Mouse (Mus musculus): Measurements from ENCODE around the gene Ptprh. TPM values are rescaled to one million over a fixed set of nuclear protein-coding genes. Genes with fewer than 3 reads are reported as not detected.
"Not testable (repeated sequence)": the region's sequence is repeated elsewhere in the genome, so short reads cannot be mapped to it uniquely, and the experiment has no call there.

Ptprh gene
- polyA plus RNA-seq, 2 experiments = not detected

DNA sequence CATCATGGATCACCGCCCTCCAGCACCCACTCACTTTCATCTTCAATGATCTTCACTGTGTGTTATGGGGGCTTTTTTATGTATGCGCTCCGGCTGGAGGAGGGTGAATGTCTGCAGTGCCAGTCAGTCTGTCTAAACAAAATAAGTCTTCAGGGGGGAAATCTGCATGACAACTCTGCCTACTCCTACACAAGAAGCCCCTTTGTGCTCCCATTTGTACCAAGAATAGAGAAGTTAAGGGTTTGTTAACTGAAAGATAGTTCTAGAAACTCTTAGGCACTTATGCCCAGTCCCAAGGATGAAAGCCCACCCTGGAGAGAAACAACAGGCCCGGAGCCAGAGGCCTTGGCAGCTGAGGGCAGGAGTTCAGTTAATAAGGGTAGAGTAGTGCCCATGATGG is 67.5 kb downstream of the Ptprh start:
- Histone ChIP-seq H3K9ac (replicated peaks) (no peak overlapping the region), H3K4me3 (ENCODE audit: insufficient read depth in 1 of 2, low read depth in 2 of 2, low read length in 2 of 2) (no peak overlapping the region), H3K4me1 (replicated peaks; ENCODE audit: control insufficient read depth in 2 of 2, insufficient read depth in 2 of 2, low read length in 1 of 2) (no peaks in the 10 kb centered on the region), H3K27me3 (ENCODE audit: control insufficient read depth, insufficient read depth, low read length) (peaks cover 8% of the 10 kb centered on the region), H3K36me3 (replicated peaks; ENCODE audit: control insufficient read depth, insufficient read depth, low read depth) (no peaks in the 10 kb centered on the region), H3K27ac (no peak overlapping the region), H3K4me2 (ENCODE audit: low read depth) (no peak overlapping the region), H3K9me3 (ENCODE audit: control insufficient read depth, low read length) (no peaks in the 10 kb centered on the region)
- no peak for TF ChIP-seq EP300 (IDR thresholded peaks at IDR 0.05; ENCODE audit: low read depth)
- no peak for TF ChIP-seq CTCF (IDR thresholded peaks at IDR 0.05; ENCODE audit: low read depth)
- ATAC-seq (ENCODE audit: insufficient read depth) = no peak
- 78% methylated on average over 4 of the region's 4 CpGs for WGBS (ENCODE audit: insufficient replicate concordance)
- DNase-seq (ENCODE audit: low read depth in 3 of 3, low spot score in 3 of 3) = no peak

GRCm38 (mm10) chr7:4532005-4532729 is 71.7 kb downstream of the Ptprh start, which contains the start of gene Dnaaf3:
TSS of gene Dnaaf3 (minus strand) at chr7:4532453.
- peak within 1 kb of the TSS; percentile 21 to 30; a peak in 2 of 4 replicates for H3K4me3 ChIP-seq (ENCODE audit: insufficient read depth in 1 of 2, low read depth in 2 of 2, low read length in 2 of 2)
- WGBS (ENCODE audit: insufficient replicate concordance) = 7% methylated on average over 28 of the region's 28 CpGs
- H3K4me2 ChIP-seq (ENCODE audit: low read depth) = peak within 1 kb of the TSS; percentile 25
- no peak within 1 kb of the TSS for H3K27ac ChIP-seq
- no peak within 1 kb of the TSS for H3K9ac ChIP-seq (replicated peaks)
- no peak for TF ChIP-seq CTCF (IDR thresholded peaks at IDR 0.05; ENCODE audit: low read depth)
- no peak for TF ChIP-seq EP300 (IDR thresholded peaks at IDR 0.05; ENCODE audit: low read depth)
- no peaks in the 10 kb centered on the region for H3K4me1 ChIP-seq (replicated peaks; ENCODE audit: control insufficient read depth in 2 of 2, insufficient read depth in 2 of 2, low read length in 1 of 2)
- peaks cover 8% of the 10 kb centered on the region for H3K27me3 ChIP-seq (ENCODE audit: control insufficient read depth, insufficient read depth, low read length)
- DNase-seq (ENCODE audit: low read depth in 3 of 3, low spot score in 3 of 3) (peak in 1 of 3 experiments; percentile 41), ATAC-seq (ENCODE audit: insufficient read depth) (peak; percentile 80)
- no peaks in the 10 kb centered on the region for H3K36me3 ChIP-seq (replicated peaks; ENCODE audit: control insufficient read depth, insufficient read depth, low read depth)
- H3K9me3 ChIP-seq (ENCODE audit: control insufficient read depth, low read length) = no peaks in the 10 kb centered on the region

DNA sequence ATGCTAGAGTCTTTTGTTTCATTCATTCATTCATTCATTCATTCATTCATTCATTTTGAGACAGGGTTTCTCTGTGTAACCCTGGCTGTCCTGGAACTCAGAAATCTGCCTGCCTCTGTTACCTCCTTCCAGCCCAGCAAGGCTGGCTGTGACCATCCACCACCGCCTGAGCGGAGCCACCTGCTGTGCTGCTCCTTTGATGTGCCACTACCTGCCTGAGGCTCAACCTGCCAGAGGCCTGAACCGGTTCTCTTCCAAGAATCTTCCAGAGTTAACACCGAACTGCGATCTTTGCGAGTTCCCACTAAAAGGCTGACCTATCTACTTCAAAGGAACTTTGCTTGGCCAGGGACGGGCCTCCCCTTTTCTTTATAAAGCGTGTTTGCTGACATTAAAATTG is 73.7 kb downstream of the Ptprh start:
- H3K4me1 ChIP-seq (replicated peaks; ENCODE audit: control insufficient read depth in 2 of 2, insufficient read depth in 2 of 2, low read length in 1 of 2); H3K36me3 ChIP-seq (replicated peaks; ENCODE audit: control insufficient read depth, insufficient read depth, low read depth); ATAC-seq (ENCODE audit: insufficient read depth); H3K9me3 ChIP-seq (ENCODE audit: control insufficient read depth, low read length); H3K4me3 ChIP-seq (ENCODE audit: insufficient read depth in 1 of 2, low read depth in 2 of 2, low read length in 2 of 2); H3K4me2 ChIP-seq (ENCODE audit: low read depth); H3K9ac ChIP-seq (replicated peaks); H3K27me3 ChIP-seq (ENCODE audit: control insufficient read depth, insufficient read depth, low read length); DNase-seq (ENCODE audit: low read depth in 3 of 3, low spot score in 3 of 3); H3K27ac ChIP-seq: not testable (repeated sequence)
- 37% methylated on average over 6 of the region's 8 CpGs for WGBS (ENCODE audit: insufficient replicate concordance)

- DNase-seq (ENCODE audit: low read depth in 3 of 3, low spot score in 3 of 3) (no peak), ATAC-seq (ENCODE audit: insufficient read depth) (no peak)
- Histone ChIP-seq H3K9ac (replicated peaks) (no peak overlapping the region), H3K4me3 (ENCODE audit: insufficient read depth in 1 of 2, low read depth in 2 of 2, low read length in 2 of 2) (no peak overlapping the region), H3K27me3 (ENCODE audit: control insufficient read depth, insufficient read depth, low read length) (peaks cover 5% of the 10 kb centered on the region; the same call in 1 of the 2 replicates), H3K27ac (no peak overlapping the region), H3K4me1 (replicated peaks; ENCODE audit: control insufficient read depth in 2 of 2, insufficient read depth in 2 of 2, low read length in 1 of 2) (peaks cover 0 to 6% of the 10 kb centered on the region in 2 experiments; a peak in 2 of 4 replicates), H3K36me3 (replicated peaks; ENCODE audit: control insufficient read depth, insufficient read depth, low read depth) (no peaks in the 10 kb centered on the region), H3K9me3 (ENCODE audit: control insufficient read depth, low read length) (no peaks in the 10 kb centered on the region), H3K4me2 (ENCODE audit: low read depth) (peak overlapping the region; percentile 49)
- 56% methylated on average over 18 of the region's 18 CpGs for WGBS (ENCODE audit: insufficient replicate concordance)
- TF ChIP-seq EP300 (IDR thresholded peaks at IDR 0.05; ENCODE audit: low read depth) = no peak
- no peak for TF ChIP-seq CTCF (IDR thresholded peaks at IDR 0.05; ENCODE audit: low read depth)
Observed at GRCm38 (mm10) chr7:4527302-4527689, 76.5 kb downstream of the Ptprh start.

DNA sequence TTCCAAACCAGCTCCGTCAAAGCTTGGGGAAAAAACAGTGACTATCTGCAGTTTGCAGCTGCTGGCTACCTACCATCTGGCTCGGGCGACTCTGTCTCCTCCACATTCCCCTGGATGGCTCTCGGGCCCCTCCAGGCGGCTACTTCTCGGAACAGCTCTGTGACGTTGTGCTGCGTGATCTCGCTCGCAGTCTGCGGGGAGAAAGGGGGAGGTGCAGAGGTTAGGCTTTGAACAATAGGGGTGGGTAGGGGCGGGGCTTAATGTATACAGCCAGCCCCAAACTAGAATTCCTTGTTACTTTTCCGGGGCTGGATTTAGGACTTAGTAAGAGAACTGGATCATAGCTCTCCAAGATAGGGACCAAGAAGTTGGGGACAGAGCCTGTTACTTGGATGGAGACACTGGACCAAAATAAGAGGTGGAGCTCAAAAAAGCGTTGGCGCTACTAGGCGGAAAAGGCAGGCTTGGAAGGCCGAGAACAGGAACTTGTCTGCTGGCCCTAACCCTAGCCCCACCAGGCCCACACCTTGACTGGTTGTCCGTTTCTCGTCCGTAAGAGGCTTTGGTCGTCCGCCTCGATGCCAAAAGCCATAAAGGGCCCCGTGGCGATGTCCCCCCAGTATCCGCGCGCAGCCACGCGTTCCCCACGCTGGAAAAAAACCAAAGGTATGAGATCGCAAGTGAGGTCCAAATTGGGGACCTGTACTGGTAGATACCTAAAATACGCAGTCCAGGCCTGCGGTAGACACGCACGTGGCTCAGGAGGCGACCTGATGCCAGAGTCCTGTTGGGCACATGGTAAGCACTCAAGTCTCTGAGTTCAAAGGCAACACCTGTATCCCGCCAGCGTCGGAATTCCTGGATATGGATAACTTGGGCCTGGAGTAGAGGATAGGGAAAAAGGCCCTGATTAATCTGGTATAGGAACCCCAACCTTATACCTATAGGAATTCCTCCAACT is 77.2 kb downstream of the Ptprh start:
- peaks cover 0 to 6% of the 10 kb centered on the region in 2 experiments; a peak in 2 of 4 replicates for H3K4me1 ChIP-seq (replicated peaks; ENCODE audit: control insufficient read depth in 2 of 2, insufficient read depth in 2 of 2, low read length in 1 of 2)
- ATAC-seq (ENCODE audit: insufficient read depth) = peak; percentile 81
- H3K27ac ChIP-seq = no peak overlapping the region
- H3K27me3 ChIP-seq (ENCODE audit: control insufficient read depth, insufficient read depth, low read length) = peaks cover 2% of the 10 kb centered on the region; the same call in 1 of the 2 replicates
- 19% methylated on average over 40 of the region's 40 CpGs for whole genome bisulfite sequencing (ENCODE audit: insufficient replicate concordance)
- H3K9ac ChIP-seq (replicated peaks) = no peak overlapping the region; the same call in 1 of the 2 replicates
- no peaks in the 10 kb centered on the region for H3K36me3 ChIP-seq (replicated peaks; ENCODE audit: control insufficient read depth, insufficient read depth, low read depth)
- peak overlapping the region; percentile 49 for H3K4me2 ChIP-seq (ENCODE audit: low read depth)
- H3K9me3 ChIP-seq (ENCODE audit: control insufficient read depth, low read length) = no peaks in the 10 kb centered on the region
- peak overlapping the region; percentile 3 to 33 for H3K4me3 ChIP-seq (ENCODE audit: insufficient read depth in 1 of 2, low read depth in 2 of 2, low read length in 2 of 2)
- peak; percentile 63 to 76 (median 66) for DNase-seq (ENCODE audit: low read depth in 3 of 3, low spot score in 3 of 3)
- TF ChIP-seq CTCF (IDR thresholded peaks at IDR 0.05; ENCODE audit: low read depth) (peak; percentile 85), EP300 (IDR thresholded peaks at IDR 0.05; ENCODE audit: low read depth) (0 out of 2 replicates have a peak, but pooled peaks have one; percentile 24)
